Mouse (Mus musculus) neural tube, embryonic 14.5 days (tissue): ENCODE data around the gene Svbp. TPM values are rescaled to one million over a fixed set of nuclear protein-coding genes. Genes with fewer than 3 reads are reported as not detected.
A peak's percentile ranks its signal among the peaks of the same experiment; 100 is the strongest.

Source experiments
- ATAC-seq: fragments of 200-750 bp; cut with Nextera tagmentation; 2 replicates; pipeline ENCODE4 v1.8.0; 2017; ENCODE audit warnings: low read depth, mild to moderate bottlenecking, moderate TSS enrichment, moderate library complexity
- H3K27ac ChIP-seq: fragments of 300-500 bp; sonication (generic); 2 replicates; pipeline ENCODE4 v1.5.1; 2014; ENCODE audit warnings: low read depth, mild to moderate bottlenecking, control low read depth, low read length, moderate library complexity, mixed read lengths
- H3K27me3 ChIP-seq: fragments of 300-500 bp; sonication (generic); 2 replicates; pipeline ENCODE4 v1.6.1; 2014; ENCODE audit warnings: low read length; ENCODE audit not compliant: control insufficient read depth, insufficient read depth
- H3K36me3 ChIP-seq: fragments of 300-500 bp; sonication (generic); 2 replicates; pipeline ENCODE4 v1.6.1; 2014; ENCODE audit warnings: low read length, mixed read lengths; ENCODE audit not compliant: control insufficient read depth, insufficient read depth
- H3K4me1 ChIP-seq: fragments of 300-500 bp; sonication (generic); 2 replicates; pipeline ENCODE4 v1.6.1; 2014; ENCODE audit warnings: low read length; ENCODE audit not compliant: control insufficient read depth, insufficient read depth
- H3K4me2 ChIP-seq: fragments of 300-500 bp; sonication (generic); 2 replicates; pipeline ENCODE4 v1.6.1; 2014; ENCODE audit warnings: mild to moderate bottlenecking, low read depth, low read length, control low read depth
- H3K4me3 ChIP-seq: fragments of 300-500 bp; sonication (generic); 2 replicates; pipeline ENCODE4 v1.5.1; 2014; ENCODE audit warnings: low read depth, low read length, control low read depth, mixed read lengths
- H3K9ac ChIP-seq: fragments of 300-500 bp; sonication (generic); replicated peaks from 2 replicates; pipeline ENCODE4 v1.6.1; 2014; ENCODE audit warnings: low read depth, mild to moderate bottlenecking, control low read depth, low read length, mixed read lengths
- H3K9me3 ChIP-seq: fragments of 300-500 bp; sonication (generic); 2 replicates; pipeline ENCODE4 v1.6.1; 2016; ENCODE audit warnings: low read length; ENCODE audit not compliant: control insufficient read depth
- WGBS: fragments of 180-500 bp; shearing (Covaris S2); extraction: QIAGEN DNeasy Blood & Tissue Kit; methylation state at CpG from one replicate; pipeline ENCODE4 v1.1.7; 2014; 5-methylcytosine and 5-hydroxymethylcytosine counted together
- polyA plus RNA-seq: library from polyadenylated mRNA; unstranded; fragments of >200 nt; fragmentation: Nextera tagmentation; extraction: Ambion mirVana; gene quantifications from 2 replicates; pipeline ENCODE4 v1.2.1, GENCODE M21; 2014

Gene Svbp
- polyA plus RNA-seq, 1 experiment from 2014 or later = 254 TPM

GRCm38 (mm10) chr4:119185771-119186170 is 9.3 kb upstream of the Svbp start:
- Histone ChIP-seq H3K9me3 (no peaks in the 10 kb centered on the region), H3K4me3 (no peak overlapping the region), H3K27me3 (no peaks in the 10 kb centered on the region), H3K9ac (no peak overlapping the region), H3K27ac (no peak overlapping the region), H3K4me1 (no peaks in the 10 kb centered on the region), H3K4me2 (no peak overlapping the region), H3K36me3 (no peaks in the 10 kb centered on the region)
- 87% methylated on average over 4 of the region's 4 CpGs for WGBS
- no peak for ATAC-seq

- no peaks in the 10 kb centered on the region for H3K36me3 ChIP-seq
- no peak overlapping the region for H3K4me2 ChIP-seq
- H3K4me3 ChIP-seq = no peak overlapping the region
- H3K9me3 ChIP-seq = no peaks in the 10 kb centered on the region
- ATAC-seq = no peak
- no peaks in the 10 kb centered on the region for H3K27me3 ChIP-seq
- 64% methylated on average over 11 of the region's 11 CpGs for WGBS
- no peak overlapping the region for H3K27ac ChIP-seq
- no peak overlapping the region for H3K9ac ChIP-seq
- H3K4me1 ChIP-seq = no peaks in the 10 kb centered on the region
Observed at GRCm38 (mm10) chr4:119188060-119188785, 6.9 kb upstream of the Svbp start.

- H3K9ac ChIP-seq = no peak overlapping the region
- H3K9me3 ChIP-seq = no peaks in the 10 kb centered on the region
- H3K4me2 ChIP-seq = no peak overlapping the region
- no peaks in the 10 kb centered on the region for H3K36me3 ChIP-seq
- no peaks in the 10 kb centered on the region for H3K4me1 ChIP-seq
- 49% methylated on average over 6 of the region's 6 CpGs for WGBS
- ATAC-seq = no peak
- H3K27ac ChIP-seq = no peak overlapping the region
- H3K27me3 ChIP-seq = no peaks in the 10 kb centered on the region
- no peak overlapping the region for H3K4me3 ChIP-seq
Observed at GRCm38 (mm10) chr4:119189392-119189791, 5.7 kb upstream of the Svbp start.

GRCm38 (mm10) chr4:119189864-119190263 is 5.2 kb upstream of the Svbp start, which contains the start of gene Ermap:
Gene Ermap, minus strand, starts transcription at chr4:119190011.
- H3K4me1 ChIP-seq = no peaks in the 10 kb centered on the region
- H3K27ac ChIP-seq = no peak within 1 kb of the TSS
- no peaks in the 10 kb centered on the region for H3K27me3 ChIP-seq
- no peak within 1 kb of the TSS for H3K4me2 ChIP-seq
- H3K4me3 ChIP-seq = no peak within 1 kb of the TSS
- H3K9ac ChIP-seq = no peak within 1 kb of the TSS
- H3K9me3 ChIP-seq = no peaks in the 10 kb centered on the region
- no peak for ATAC-seq
- no peaks in the 10 kb centered on the region for H3K36me3 ChIP-seq
- 59% methylated on average over 6 of the region's 6 CpGs for WGBS

- Histone ChIP-seq H3K4me1 (no peaks in the 10 kb centered on the region), H3K4me3 (no peak overlapping the region), H3K9me3 (no peaks in the 10 kb centered on the region), H3K4me2 (no peak overlapping the region), H3K27ac (no peak overlapping the region), H3K27me3 (no peaks in the 10 kb centered on the region), H3K9ac (no peak overlapping the region), H3K36me3 (no peaks in the 10 kb centered on the region)
- ATAC-seq = no peak
- WGBS = 87% methylated on average over 8 of the region's 8 CpGs
Observed at GRCm38 (mm10) chr4:119190618-119191017, 4.5 kb upstream of the Svbp start.

- no peaks in the 10 kb centered on the region for H3K36me3 ChIP-seq
- H3K9ac ChIP-seq = no peak overlapping the region
- H3K4me2 ChIP-seq = no peak overlapping the region
- WGBS = 72% methylated on average over 3 of the region's 3 CpGs
- no peak overlapping the region for H3K27ac ChIP-seq
- ATAC-seq = no peak
- no peak overlapping the region for H3K4me3 ChIP-seq
- H3K4me1 ChIP-seq = peaks cover 4% of the 10 kb centered on the region; the same call in 1 of the 2 replicates
- H3K9me3 ChIP-seq = no peaks in the 10 kb centered on the region
- no peaks in the 10 kb centered on the region for H3K27me3 ChIP-seq
Observed at GRCm38 (mm10) chr4:119191273-119191672, 3.8 kb upstream of the Svbp start.

- Histone ChIP-seq H3K27ac (no peak overlapping the region), H3K4me3 (no peak overlapping the region), H3K9me3 (no peaks in the 10 kb centered on the region), H3K36me3 (no peaks in the 10 kb centered on the region), H3K27me3 (no peaks in the 10 kb centered on the region), H3K9ac (no peak overlapping the region), H3K4me1 (peaks cover 13% of the 10 kb centered on the region; the same call in 1 of the 2 replicates), H3K4me2 (no peak overlapping the region)
- 90% methylated on average over 4 of the region's 4 CpGs for WGBS
- no peak for ATAC-seq
Observed at GRCm38 (mm10) chr4:119192757-119193156, 2.3 kb upstream of the Svbp start.

- H3K27me3 ChIP-seq = no peaks in the 10 kb centered on the region
- peaks cover 13% of the 10 kb centered on the region; the same call in 1 of the 2 replicates for H3K4me1 ChIP-seq
- peaks cover under 1% of the 10 kb centered on the region; the same call in 1 of the 2 replicates for H3K36me3 ChIP-seq
- peak overlapping the region; percentile 83 for H3K4me2 ChIP-seq
- no peaks in the 10 kb centered on the region for H3K9me3 ChIP-seq
- WGBS = 8% methylated on average over 18 of the region's 18 CpGs
- peak; percentile 25 for ATAC-seq
- H3K27ac ChIP-seq = peak overlapping the region; percentile 81
- peak overlapping the region; percentile 76 for H3K4me3 ChIP-seq
- peak overlapping the region; percentile 81 for H3K9ac ChIP-seq
Observed at GRCm38 (mm10) chr4:119195582-119196320, 645 bp downstream of the Svbp start.

- no peak overlapping the region for H3K9ac ChIP-seq
- no peak for ATAC-seq
- no peaks in the 10 kb centered on the region for H3K27me3 ChIP-seq
- H3K9me3 ChIP-seq = no peaks in the 10 kb centered on the region
- 90% methylated on average over 6 of the region's 6 CpGs for WGBS
- H3K4me2 ChIP-seq = no peak overlapping the region
- peaks cover 5% of the 10 kb centered on the region; the same call in 1 of the 2 replicates for H3K36me3 ChIP-seq
- no peak overlapping the region for H3K4me3 ChIP-seq
- no peak overlapping the region for H3K27ac ChIP-seq
- H3K4me1 ChIP-seq = peaks cover 13% of the 10 kb centered on the region; the same call in 1 of the 2 replicates
Observed at GRCm38 (mm10) chr4:119198105-119198504, 3.0 kb downstream of the Svbp start.
